Mouse (Mus musculus) neural tube, embryonic 12.5 days (tissue): ENCODE data around the gene Prkn. TPM values are rescaled to one million over a fixed set of nuclear protein-coding genes. Genes with fewer than 3 reads are reported as not detected.

Experiments
- ATAC-seq: fragments of 200-750 bp; cut with Nextera tagmentation; 2 replicates; pipeline ENCODE4 v1.8.0; 2017; ENCODE audit warnings: low read depth, mild to moderate bottlenecking, moderate TSS enrichment, moderate library complexity; ENCODE audit not compliant: low FRiP score
- H3K27ac ChIP-seq: fragments of 300-500 bp; sonication (generic); 2 replicates; pipeline ENCODE4 v1.5.1; 2016
- H3K27me3 ChIP-seq: fragments of 300-500 bp; sonication (generic); replicated peaks from 2 replicates; pipeline ENCODE4 v1.6.1; 2016; ENCODE audit warnings: mild to moderate bottlenecking
- H3K36me3 ChIP-seq: fragments of 300-500 bp; sonication (generic); 2 replicates; pipeline ENCODE4 v1.6.1; 2016; ENCODE audit warnings: mild to moderate bottlenecking
- H3K4me1 ChIP-seq: fragments of 300-500 bp; sonication (generic); 2 replicates; pipeline ENCODE4 v1.6.1; 2016
- H3K4me2 ChIP-seq: fragments of 300-500 bp; sonication (generic); replicated peaks from 2 replicates; pipeline ENCODE4 v1.6.1; 2016; ENCODE audit warnings: mild to moderate bottlenecking
- H3K4me3 ChIP-seq: fragments of 300-500 bp; sonication (generic); 2 replicates; pipeline ENCODE4 v1.5.1; 2016
- H3K9ac ChIP-seq: fragments of 300-500 bp; sonication (generic); 2 replicates; pipeline ENCODE4 v1.6.1; 2016; ENCODE audit warnings: mild to moderate bottlenecking
- H3K9me3 ChIP-seq: fragments of 300-500 bp; sonication (generic); 2 replicates; pipeline ENCODE4 v1.6.1; 2016; ENCODE audit warnings: mild to moderate bottlenecking
- WGBS: fragments of 180-500 bp; shearing (Covaris S2); methylation state at CpG from one replicate; pipeline ENCODE4 v1.1.7; 2016; 5-methylcytosine and 5-hydroxymethylcytosine counted together
- polyA plus RNA-seq: library from polyadenylated mRNA; unstranded; fragments of >200 nt; fragmentation: Nextera tagmentation; extraction: Ambion mirVana; gene quantifications from 2 replicates; pipeline ENCODE4 v1.2.1, GENCODE M21; 2016

Prkn gene
- polyA plus RNA-seq, 1 experiment from 2014 or later: 2.0 TPM

DNA sequence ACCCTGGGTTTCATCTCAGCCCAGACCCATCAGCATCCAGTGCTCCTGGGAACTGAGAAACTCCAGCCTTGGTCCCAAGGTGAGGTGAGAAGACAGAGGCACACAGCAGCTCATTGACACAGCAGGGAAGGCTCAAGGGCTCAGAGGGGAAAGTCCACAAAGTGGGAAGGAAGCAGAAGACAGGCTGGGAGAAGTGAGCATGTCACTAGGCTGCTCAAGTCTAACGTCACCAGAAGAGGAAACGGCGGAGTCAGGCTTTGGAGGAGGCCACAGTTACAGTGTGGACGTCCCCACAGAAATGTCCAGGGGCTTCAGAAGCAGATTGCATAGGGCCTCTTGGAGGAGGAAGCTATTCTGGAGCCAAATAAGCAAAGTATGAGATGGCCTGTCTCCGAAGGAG is 1189.2 kb downstream of the Prkn start:
- Histone ChIP-seq H3K27me3 (no peaks in the 10 kb centered on the region), H3K9ac (no peak overlapping the region), H3K4me1 (peaks cover 33% of the 10 kb centered on the region), H3K4me2 (peak overlapping the region; percentile 53), H3K4me3 (no peak overlapping the region), H3K36me3 (no peaks in the 10 kb centered on the region; the same call in 1 of the 2 replicates), H3K27ac (peak overlapping the region; percentile 34; the same call in 1 of the 2 replicates), H3K9me3 (no peaks in the 10 kb centered on the region; the same call in 1 of the 2 replicates)
- 43% methylated on average over 5 of the region's 5 CpGs for WGBS
- no peak for ATAC-seq

DNA sequence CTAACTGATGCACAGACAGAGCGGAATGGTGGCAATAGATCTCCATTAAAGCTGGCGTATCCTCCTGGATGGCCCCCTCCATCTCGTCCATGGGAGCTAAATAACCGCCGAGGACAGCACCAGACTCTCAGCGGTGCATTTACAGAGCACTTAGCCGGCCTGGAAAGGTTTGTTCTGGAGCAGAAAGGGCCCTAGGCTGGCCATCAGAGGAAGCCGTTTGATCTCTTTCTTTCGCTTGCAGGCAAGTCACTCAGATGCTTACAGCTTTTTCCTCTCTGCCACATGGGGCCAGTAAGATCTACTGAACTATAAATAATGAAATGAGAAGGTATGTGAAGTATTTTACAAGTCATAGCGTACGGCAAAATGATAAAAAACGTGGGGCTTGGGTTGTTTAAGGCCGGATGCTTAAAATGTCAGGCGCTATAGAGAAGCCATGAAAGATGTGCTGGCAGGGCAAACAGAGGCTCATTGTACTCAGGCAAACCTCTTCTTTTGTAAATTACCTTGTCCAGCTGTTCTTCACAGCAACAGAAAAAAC is 1189.8 kb downstream of the Prkn start:
- no peaks in the 10 kb centered on the region for H3K27me3 ChIP-seq
- peak; percentile 75 for ATAC-seq
- H3K27ac ChIP-seq: peak overlapping the region; percentile 79
- H3K9me3 ChIP-seq: no peaks in the 10 kb centered on the region; the same call in 1 of the 2 replicates
- H3K4me1 ChIP-seq: peaks cover 33% of the 10 kb centered on the region
- WGBS: 2% methylated on average over 14 of the region's 14 CpGs
- H3K9ac ChIP-seq: 0 out of 2 replicates have a peak overlapping the region, but pooled peaks have one; percentile 3
- H3K4me3 ChIP-seq: 0 out of 2 replicates have a peak overlapping the region, but pooled peaks have one; percentile 9
- H3K36me3 ChIP-seq: no peaks in the 10 kb centered on the region; the same call in 1 of the 2 replicates
- H3K4me2 ChIP-seq: peak overlapping the region; percentile 53

GRCm38 (mm10) chr17:12030556-12031160 is 1190.5 kb downstream of the Prkn start:
- H3K4me3 ChIP-seq: peak overlapping the region; percentile 9
- H3K4me1 ChIP-seq: peaks cover 33% of the 10 kb centered on the region
- H3K9ac ChIP-seq: peak overlapping the region; percentile 44
- ATAC-seq: peak; percentile 77
- 4% methylated on average over 11 of the region's 11 CpGs for WGBS
- no peaks in the 10 kb centered on the region; the same call in 1 of the 2 replicates for H3K36me3 ChIP-seq
- no peaks in the 10 kb centered on the region for H3K27me3 ChIP-seq
- H3K9me3 ChIP-seq: no peaks in the 10 kb centered on the region; the same call in 1 of the 2 replicates
- peak overlapping the region; percentile 79 for H3K27ac ChIP-seq
- peak overlapping the region; percentile 53 for H3K4me2 ChIP-seq

GRCm38 (mm10) chr17:12031203-12031942 is 1191.2 kb downstream of the Prkn start:
- Histone ChIP-seq H3K27ac (peak overlapping the region; percentile 79; the same call in 1 of the 2 replicates), H3K4me2 (peak overlapping the region; percentile 53), H3K4me3 (peak overlapping the region; percentile 9), H3K4me1 (peaks cover 33% of the 10 kb centered on the region), H3K9ac (no peak overlapping the region), H3K9me3 (no peaks in the 10 kb centered on the region), H3K27me3 (no peaks in the 10 kb centered on the region), H3K36me3 (no peaks in the 10 kb centered on the region)
- peak; percentile 74 for ATAC-seq
- 1% methylated on average over 10 of the region's 10 CpGs for WGBS

DNA sequence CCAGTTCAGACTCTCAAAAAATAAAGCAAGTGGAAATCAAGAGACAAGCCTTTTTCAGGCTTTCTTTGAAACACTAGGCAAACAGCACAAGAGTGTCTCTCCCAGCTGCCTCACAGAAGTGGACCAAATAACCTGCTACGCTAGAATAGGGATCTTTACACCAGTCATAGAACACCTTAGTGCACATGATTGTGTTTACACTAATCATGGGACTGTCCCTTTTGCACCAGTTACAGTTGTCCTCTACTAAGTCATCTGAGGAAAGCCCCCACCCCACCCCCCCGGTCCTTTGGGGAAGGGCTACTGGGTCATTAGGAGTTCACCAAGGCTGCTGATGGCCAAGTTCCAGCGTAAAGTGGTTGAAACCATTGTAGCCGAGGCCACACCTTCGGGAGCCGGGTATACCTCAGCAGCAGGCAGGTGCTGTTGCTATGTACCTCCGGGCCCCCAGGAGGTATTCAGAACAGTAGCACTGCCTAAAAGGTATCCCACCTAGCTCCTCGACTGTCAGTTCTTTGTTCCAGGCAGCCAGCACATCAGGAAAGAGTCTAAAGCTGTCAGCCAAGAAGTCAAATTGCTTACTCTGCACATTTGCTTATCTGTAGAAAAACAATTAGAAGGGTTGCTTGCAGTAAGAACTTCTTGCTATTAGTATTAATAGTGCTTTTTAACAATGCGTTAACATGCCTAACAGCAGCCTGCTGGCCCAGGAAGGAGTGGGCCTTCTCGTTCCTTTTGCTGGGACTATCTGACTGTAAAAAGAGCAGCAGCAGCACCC is 1192.0 kb downstream of the Prkn start:
- Histone ChIP-seq H3K27ac (no peak overlapping the region), H3K36me3 (no peaks in the 10 kb centered on the region), H3K4me3 (no peak overlapping the region), H3K9me3 (no peaks in the 10 kb centered on the region), H3K27me3 (no peaks in the 10 kb centered on the region), H3K9ac (no peak overlapping the region), H3K4me2 (no peak overlapping the region), H3K4me1 (peaks cover 33% of the 10 kb centered on the region)
- no peak for ATAC-seq
- 70% methylated on average over 10 of the region's 10 CpGs for WGBS

- H3K9ac ChIP-seq: no peak overlapping the region
- H3K4me2 ChIP-seq: no peak overlapping the region
- no peak for ATAC-seq
- no peaks in the 10 kb centered on the region for H3K27me3 ChIP-seq
- no peaks in the 10 kb centered on the region for H3K36me3 ChIP-seq
- H3K4me1 ChIP-seq: peaks cover 17% of the 10 kb centered on the region
- no peak overlapping the region for H3K4me3 ChIP-seq
- H3K9me3 ChIP-seq: no peaks in the 10 kb centered on the region
- H3K27ac ChIP-seq: no peak overlapping the region
- WGBS: 48% methylated on average over 5 of the region's 5 CpGs
These were observed 1195.2 kb downstream of the Prkn start for GRCm38 (mm10) chr17:12035386-12035785.

GRCm38 (mm10) chr17:12036205-12036604 is 1196.0 kb downstream of the Prkn start:
- no peak overlapping the region for H3K4me3 ChIP-seq
- WGBS: 46% methylated on average over 6 of the region's 6 CpGs
- H3K27ac ChIP-seq: no peak overlapping the region
- no peak overlapping the region for H3K4me2 ChIP-seq
- H3K27me3 ChIP-seq: no peaks in the 10 kb centered on the region
- H3K9me3 ChIP-seq: no peaks in the 10 kb centered on the region
- no peak overlapping the region for H3K9ac ChIP-seq
- no peak for ATAC-seq
- no peaks in the 10 kb centered on the region for H3K36me3 ChIP-seq
- peaks cover 10% of the 10 kb centered on the region for H3K4me1 ChIP-seq

- Histone ChIP-seq H3K9ac (no peak overlapping the region), H3K27ac (no peak overlapping the region), H3K9me3 (no peaks in the 10 kb centered on the region), H3K27me3 (no peaks in the 10 kb centered on the region), H3K36me3 (no peaks in the 10 kb centered on the region), H3K4me2 (no peak overlapping the region), H3K4me3 (no peak overlapping the region), H3K4me1 (peaks cover 2% of the 10 kb centered on the region; the same call in 1 of the 2 replicates)
- WGBS: 88% methylated on average over 5 of the region's 5 CpGs
- no peak for ATAC-seq
These were observed 1196.9 kb downstream of the Prkn start for GRCm38 (mm10) chr17:12037065-12037464.

GRCm38 (mm10) chr17:12037574-12037973 is 1197.4 kb downstream of the Prkn start:
- Histone ChIP-seq H3K9me3 (no peaks in the 10 kb centered on the region), H3K4me3 (no peak overlapping the region), H3K9ac (no peak overlapping the region), H3K27ac (no peak overlapping the region), H3K4me2 (no peak overlapping the region), H3K27me3 (no peaks in the 10 kb centered on the region), H3K36me3 (no peaks in the 10 kb centered on the region), H3K4me1 (no peaks in the 10 kb centered on the region)
- no peak for ATAC-seq
- WGBS: 95% methylated on average over 2 of the region's 2 CpGs

- H3K4me3 ChIP-seq: no peak overlapping the region
- no peak overlapping the region for H3K4me2 ChIP-seq
- 78% methylated on average over 6 of the region's 6 CpGs for WGBS
- no peak overlapping the region for H3K27ac ChIP-seq
- H3K9ac ChIP-seq: no peak overlapping the region
- H3K9me3 ChIP-seq: no peaks in the 10 kb centered on the region
- no peaks in the 10 kb centered on the region for H3K4me1 ChIP-seq
- no peaks in the 10 kb centered on the region for H3K27me3 ChIP-seq
- no peaks in the 10 kb centered on the region for H3K36me3 ChIP-seq
- no peak for ATAC-seq
These were observed 1198.3 kb downstream of the Prkn start for GRCm38 (mm10) chr17:12038499-12038898.

DNA sequence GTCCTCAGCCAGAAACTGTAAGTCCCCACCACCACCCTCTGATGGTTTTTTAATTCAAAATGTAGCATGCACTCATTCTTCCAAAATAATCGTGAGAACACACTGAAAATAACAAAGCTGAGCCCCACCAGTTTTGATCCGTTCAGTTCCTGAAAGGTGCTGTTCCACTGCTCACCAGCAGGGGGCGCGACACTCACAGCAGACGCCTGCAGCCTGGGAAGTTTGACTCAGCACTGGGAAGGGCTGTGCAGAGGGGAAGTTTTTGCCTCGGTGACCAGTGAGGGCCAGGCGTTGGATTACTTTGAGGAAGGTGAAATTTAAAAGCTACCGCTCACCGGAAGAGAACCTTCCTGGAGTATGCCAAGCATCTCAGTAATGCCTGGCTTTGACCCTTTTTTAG is 1199.0 kb downstream of the Prkn start:
- Histone ChIP-seq H3K27me3 (no peaks in the 10 kb centered on the region), H3K4me1 (no peaks in the 10 kb centered on the region), H3K9me3 (no peaks in the 10 kb centered on the region), H3K4me3 (no peak overlapping the region), H3K9ac (no peak overlapping the region), H3K36me3 (no peaks in the 10 kb centered on the region), H3K4me2 (no peak overlapping the region), H3K27ac (no peak overlapping the region)
- 2% methylated on average over 9 of the region's 9 CpGs for WGBS
- ATAC-seq: 0 out of 2 replicates have a peak, but pooled peaks have one; percentile 38

DNA sequence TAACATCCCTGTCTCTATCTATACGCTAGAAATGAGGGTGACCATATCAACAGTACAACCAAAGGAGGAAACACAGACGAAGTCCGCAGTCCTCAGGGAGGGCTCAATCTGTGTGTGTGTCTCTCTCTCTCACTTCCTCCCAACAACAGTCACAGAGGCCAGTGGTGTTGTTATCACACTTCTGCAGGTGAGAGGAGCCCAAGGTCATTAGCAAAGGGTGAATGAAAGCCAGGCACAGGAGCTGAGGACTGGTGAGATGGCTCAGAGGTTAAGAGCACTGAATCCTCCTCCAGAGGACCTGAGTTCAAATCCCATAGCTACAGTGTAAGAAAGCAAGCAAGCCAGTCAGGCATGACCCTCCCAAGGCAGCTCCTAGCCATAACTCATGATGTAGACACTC is 1199.7 kb downstream of the Prkn start:
- Histone ChIP-seq H3K27me3 (no peaks in the 10 kb centered on the region), H3K4me1 (no peaks in the 10 kb centered on the region), H3K9ac (no peak overlapping the region), H3K4me2 (no peak overlapping the region), H3K27ac (no peak overlapping the region), H3K9me3 (no peaks in the 10 kb centered on the region), H3K36me3 (no peaks in the 10 kb centered on the region), H3K4me3 (no peak overlapping the region)
- ATAC-seq: no peak
- 84% methylated on average over 3 of the region's 3 CpGs for WGBS
